Mouse (Mus musculus) bone marrow macrophage, adult 2 months (primary cell): ENCODE data around the gene Vmn1r152.
"Not testable (repeated sequence)": the region's sequence is repeated elsewhere in the genome, so short reads cannot be mapped to it uniquely, and the experiment has no call there.

Source experiments
- CTCF ChIP-seq: IDR thresholded peaks from 2 replicates; pipeline ENCODE4 v1.5.1; 2012; ENCODE audit warnings: low read depth, mild to moderate bottlenecking, low read length, moderate library complexity
- POLR2A ChIP-seq: IDR thresholded peaks from 2 replicates; pipeline ENCODE4 v1.6.1; 2012; ENCODE audit warnings: mild to moderate bottlenecking, low read depth, low read length, borderline replicate concordance

- not testable (repeated sequence) for TF ChIP-seq CTCF, POLR2A
Observed at GRCm38 (mm10) chr7:22499578-22499977, 23.2 kb upstream of the Vmn1r152 start, which contains the start of gene Vmn1r151.
